Mouse (Mus musculus) neural tube, embryonic 13.5 days (tissue): ENCODE measurements around the gene Rpl10. TPM values are rescaled to one million over a fixed set of nuclear protein-coding genes. Genes with fewer than 3 reads are reported as not detected.

Experiments
- microRNA-seq: library from miRNA; unstranded; fragments of <30 nt; microRNA quantifications from one replicate; pipeline ENCODE4, GENCODE M21; 2016
- polyA plus RNA-seq: library from polyadenylated mRNA; unstranded; fragments of >200 nt; fragmentation: Nextera tagmentation; extraction: Ambion mirVana; gene quantifications from 2 replicates; pipeline ENCODE4 v1.2.1, GENCODE M21; 2015

Rpl10 gene
- polyA plus RNA-seq, 1 experiment from 2014 or later: 609 TPM

Small RNA genes lying within 50 kb of the gene (microRNA-seq; reads per million reads assigned to microRNA genes)
- gene Mir7091 (not detected), gene Mir7092 (not detected)

Other genes starting within 250 kb of the Rpl10 start
- 39.9 and 45.4 TPM in 2 replicates for gene Irak1, start 246.9 kb upstream of the Rpl10 start, polyA plus RNA-seq
- gene Opn1mw, start 143.3 kb upstream of the Rpl10 start, polyA plus RNA-seq: not detected in 2 replicates
- 12.9 and 15.4 TPM in 2 replicates for gene Mecp2, start 135.4 kb upstream of the Rpl10 start, polyA plus RNA-seq
- not detected in 2 replicates for gene Tex28, start 103.0 kb upstream of the Rpl10 start, polyA plus RNA-seq
- gene Tktl1, start 93.6 kb upstream of the Rpl10 start, polyA plus RNA-seq: 0.07 TPM in 1 of 2 replicates, not detected in the other
- gene Flna, start 21.0 kb upstream of the Rpl10 start, polyA plus RNA-seq: 90.3 and 102 TPM in 2 replicates
- gene Emd, start 16.1 kb upstream of the Rpl10 start, polyA plus RNA-seq: 16.3 and 16.6 TPM in 2 replicates
- 80.2 and 86.0 TPM in 2 replicates for gene Taz, start 11.1 kb downstream of the Rpl10 start, polyA plus RNA-seq
- 3.4 and 4.5 TPM in 2 replicates for gene Dnase1l1, start 11.5 kb downstream of the Rpl10 start, polyA plus RNA-seq
- 215 and 225 TPM in 2 replicates for gene Atp6ap1, start 26.3 kb downstream of the Rpl10 start, polyA plus RNA-seq
- 915 and 943 TPM in 2 replicates for gene Gdi1, start 34.2 kb downstream of the Rpl10 start, polyA plus RNA-seq
- gene Fam50a, start 42.2 kb downstream of the Rpl10 start, polyA plus RNA-seq: 54.7 and 59.9 TPM in 2 replicates
- gene Plxna3, start 58.3 kb downstream of the Rpl10 start, polyA plus RNA-seq: 48.2 and 48.3 TPM in 2 replicates
- gene Lage3, start 82.8 kb downstream of the Rpl10 start, polyA plus RNA-seq: 70.6 and 80.4 TPM in 2 replicates
- gene Ubl4a, start 102.4 kb downstream of the Rpl10 start, polyA plus RNA-seq: 63.6 and 66.3 TPM in 2 replicates
- gene Slc10a3, start 102.5 kb downstream of the Rpl10 start, polyA plus RNA-seq: 6.8 and 8.4 TPM in 2 replicates
- gene Fam3a, start 122.5 kb downstream of the Rpl10 start, polyA plus RNA-seq: 32.0 and 34.4 TPM in 2 replicates
- 16.7 and 16.8 TPM in 2 replicates for gene Ikbkg, start 122.5 kb downstream of the Rpl10 start, polyA plus RNA-seq
- gene G6pdx, start 158.4 kb downstream of the Rpl10 start, polyA plus RNA-seq: 53.6 and 54.0 TPM in 2 replicates
- gene Gm6880, start 210.6 kb downstream of the Rpl10 start, polyA plus RNA-seq: 0.52 TPM in 1 of 2 replicates, not detected in the other